Mouse (Mus musculus) kidney, adult 2 months (tissue): ENCODE results near the gene Sgpp2. TPM values are rescaled to one million over a fixed set of nuclear protein-coding genes. Genes with fewer than 3 reads are reported as not detected.

Source experiments
- DNase-seq: peaks from one replicate; pipeline ENCODE4 v3.0.0; 2021
- H3K27ac ChIP-seq: fragments of 200-500 bp; 2 replicates; pipeline ENCODE4 v1.5.1; 2012; ENCODE audit warnings: low read depth, low read length, control low read depth, inconsistent platforms; ENCODE audit not compliant: insufficient read depth
- H3K27me3 ChIP-seq: fragments of 200-500 bp; replicated peaks from 2 replicates; pipeline ENCODE4 v1.6.1; 2012; ENCODE audit warnings: mild to moderate bottlenecking, moderate library complexity, low read length, inconsistent platforms; ENCODE audit not compliant: control insufficient read depth, insufficient read depth
- H3K36me3 ChIP-seq: fragments of 200-500 bp; 2 replicates; pipeline ENCODE4 v1.6.1; 2012; ENCODE audit warnings: mild to moderate bottlenecking, moderate library complexity, low read length, inconsistent platforms; ENCODE audit not compliant: control insufficient read depth, insufficient read depth
- H3K4me1 ChIP-seq: fragments of 200-500 bp; 2 replicates; pipeline ENCODE4 v1.6.1; 2011; ENCODE audit warnings: low read length; ENCODE audit not compliant: control insufficient read depth, insufficient read depth
- H3K4me3 ChIP-seq: fragments of 200-500 bp; 2 replicates; pipeline ENCODE4 v1.5.1; 2011; ENCODE audit warnings: mild to moderate bottlenecking, low read depth, low read length, control low read depth; ENCODE audit not compliant: insufficient read depth
- CTCF ChIP-seq: fragments of 200-500 bp; conservative IDR thresholded peaks from 2 replicates; pipeline ENCODE4 v1.5.1; 2011; ENCODE audit warnings: low read depth, mild to moderate bottlenecking, control low read depth, low read length, moderate library complexity, mixed read lengths; ENCODE audit not compliant: insufficient read depth, insufficient read length
- POLR2A ChIP-seq: fragments of 200-500 bp; IDR thresholded peaks from one replicate; pipeline ENCODE4 v1.6.1; 2011; ENCODE audit warnings: low read depth, low read length, control low read depth
- WGBS: fragments of 180-500 bp; shearing (Covaris S2); methylation state at CpG from one replicate; pipeline ENCODE4 v1.1.7; 2018; 5-methylcytosine and 5-hydroxymethylcytosine counted together
- polyA plus RNA-seq: library from polyadenylated mRNA; depleted of rRNA; stranded (reverse); fragments of >200 nt; gene quantifications from 2 replicates; pipeline ENCODE4 v1.2.3, GENCODE M21; 2012

The Sgpp2 gene
- polyA plus RNA-seq, 1 experiment: 15.6 TPM

- Histone ChIP-seq H3K36me3 (no peaks in the 10 kb centered on the region; the same call in 1 of the 2 replicates), H3K27me3 (no peaks in the 10 kb centered on the region), H3K4me1 (peaks cover 18% of the 10 kb centered on the region; the same call in 1 of the 2 replicates), H3K4me3 (no peak overlapping the region), H3K27ac (peak overlapping the region; percentile 13; the same call in 1 of the 2 replicates)
- no peak for TF ChIP-seq POLR2A
- no peak for TF ChIP-seq CTCF
- WGBS: 35% methylated on average over 8 of the region's 8 CpGs
- DNase-seq: peak; percentile 88
Observed at GRCm38 (mm10) chr1:78440716-78441115, 130.6 kb downstream of the Sgpp2 start.

- Histone ChIP-seq H3K4me3 (no peak overlapping the region), H3K4me1 (peaks cover 20% of the 10 kb centered on the region; the same call in 1 of the 2 replicates), H3K27ac (no peak overlapping the region), H3K36me3 (no peaks in the 10 kb centered on the region; the same call in 1 of the 2 replicates), H3K27me3 (no peaks in the 10 kb centered on the region)
- TF ChIP-seq POLR2A (no peak), CTCF (no peak)
- 71% methylated on average over 7 of the region's 7 CpGs for WGBS
- no peak for DNase-seq
Observed at GRCm38 (mm10) chr1:78443056-78443455, 132.9 kb downstream of the Sgpp2 start.

GRCm38 (mm10) chr1:78446232-78446631 is 136.1 kb downstream of the Sgpp2 start:
- DNase-seq: peak; percentile 73
- WGBS: 36% methylated on average over 8 of the region's 8 CpGs
- no peaks in the 10 kb centered on the region; the same call in 1 of the 2 replicates for H3K36me3 ChIP-seq
- no peak overlapping the region for H3K4me3 ChIP-seq
- peaks cover 8% of the 10 kb centered on the region; the same call in 1 of the 2 replicates for H3K4me1 ChIP-seq
- no peak for TF ChIP-seq CTCF
- TF ChIP-seq POLR2A: no peak
- H3K27ac ChIP-seq: peak overlapping the region; percentile 14
- no peaks in the 10 kb centered on the region for H3K27me3 ChIP-seq

- H3K4me1 ChIP-seq: peaks cover 8% of the 10 kb centered on the region; the same call in 1 of the 2 replicates
- no peaks in the 10 kb centered on the region; the same call in 1 of the 2 replicates for H3K36me3 ChIP-seq
- 0 out of 2 replicates have a peak overlapping the region, but pooled peaks have one; percentile 12 for H3K27ac ChIP-seq
- no peaks in the 10 kb centered on the region for H3K27me3 ChIP-seq
- WGBS: 78% methylated on average over 6 of the region's 6 CpGs
- no peak for DNase-seq
- H3K4me3 ChIP-seq: no peak overlapping the region
- no peak for TF ChIP-seq POLR2A
- no peak for TF ChIP-seq CTCF
Observed at GRCm38 (mm10) chr1:78446742-78447141, 136.6 kb downstream of the Sgpp2 start.

GRCm38 (mm10) chr1:78448091-78448490 is 137.9 kb downstream of the Sgpp2 start:
- Histone ChIP-seq H3K4me1 (peaks cover 6% of the 10 kb centered on the region; the same call in 1 of the 2 replicates), H3K27me3 (no peaks in the 10 kb centered on the region), H3K36me3 (peaks cover under 1% of the 10 kb centered on the region), H3K4me3 (no peak overlapping the region), H3K27ac (no peak overlapping the region)
- no peak for DNase-seq
- WGBS: 60% methylated on average over 1 of the region's 1 CpGs
- TF ChIP-seq CTCF: no peak
- TF ChIP-seq POLR2A: no peak

- Histone ChIP-seq H3K27me3 (no peaks in the 10 kb centered on the region), H3K4me3 (no peak overlapping the region), H3K27ac (peak overlapping the region; percentile 8; the same call in 1 of the 2 replicates), H3K4me1 (peaks cover 6% of the 10 kb centered on the region; the same call in 1 of the 2 replicates), H3K36me3 (peaks cover 5% of the 10 kb centered on the region)
- peak; percentile 36 for DNase-seq
- WGBS: 61% methylated on average over 12 of the region's 12 CpGs
- TF ChIP-seq CTCF (no peak), POLR2A (no peak)
Observed at GRCm38 (mm10) chr1:78451070-78451854, 141.1 kb downstream of the Sgpp2 start.

GRCm38 (mm10) chr1:78452544-78452943 is 142.4 kb downstream of the Sgpp2 start:
- H3K4me3 ChIP-seq: no peak overlapping the region
- WGBS: 87% methylated on average over 6 of the region's 6 CpGs
- no peak for DNase-seq
- no peak overlapping the region for H3K27ac ChIP-seq
- no peaks in the 10 kb centered on the region for H3K4me1 ChIP-seq
- H3K36me3 ChIP-seq: peaks cover 5% of the 10 kb centered on the region
- no peaks in the 10 kb centered on the region for H3K27me3 ChIP-seq
- TF ChIP-seq POLR2A (no peak), CTCF (no peak)

GRCm38 (mm10) chr1:78453886-78454285 is 143.7 kb downstream of the Sgpp2 start:
- DNase-seq: peak; percentile 39
- H3K4me1 ChIP-seq: no peaks in the 10 kb centered on the region
- no peaks in the 10 kb centered on the region for H3K27me3 ChIP-seq
- no peak overlapping the region for H3K4me3 ChIP-seq
- 65% methylated on average over 8 of the region's 8 CpGs for WGBS
- TF ChIP-seq CTCF: no peak
- no peak for TF ChIP-seq POLR2A
- peaks cover 6% of the 10 kb centered on the region for H3K36me3 ChIP-seq
- H3K27ac ChIP-seq: no peak overlapping the region
